Mouse (Mus musculus) intestine, embryonic 14.5 days (tissue): Measurements from ENCODE around the gene Scrn1. TPM values are rescaled to one million over a fixed set of nuclear protein-coding genes. Genes with fewer than 3 reads are reported as not detected.

Experiments used
- ATAC-seq: fragments of 200-750 bp; cut with Nextera tagmentation; replicated peaks from 2 replicates; pipeline ENCODE4 v1.8.0; 2017; ENCODE audit warnings: low read depth, moderate number of reproducible peaks, moderate TSS enrichment, moderate library complexity; ENCODE audit not compliant: low FRiP score, low TSS enrichment
- DNase-seq: peaks from one replicate; pipeline ENCODE4 v3.0.0-alpha.2; 2018; ENCODE audit warnings: low spot score
- H3K27ac ChIP-seq: fragments of 300-500 bp; sonication (generic); 2 replicates; pipeline ENCODE4 v1.5.1; 2014; ENCODE audit warnings: low read depth, mild to moderate bottlenecking, control low read depth
- H3K27me3 ChIP-seq: fragments of 300-500 bp; sonication (generic); replicated peaks from 2 replicates; pipeline ENCODE4 v1.6.1; 2014; ENCODE audit warnings: low read length, control low read depth; ENCODE audit not compliant: control insufficient read depth, insufficient read depth
- H3K36me3 ChIP-seq: fragments of 300-500 bp; sonication (generic); 2 replicates; pipeline ENCODE4 v1.6.1; 2014; ENCODE audit warnings: low read length, control low read depth; ENCODE audit not compliant: control insufficient read depth, insufficient read depth
- H3K4me1 ChIP-seq: fragments of 300-500 bp; sonication (generic); replicated peaks from 2 replicates; pipeline ENCODE4 v1.6.1; 2014; ENCODE audit warnings: low read length, control low read depth, mixed read lengths; ENCODE audit not compliant: control insufficient read depth, insufficient read depth
- H3K4me2 ChIP-seq: fragments of 300-500 bp; sonication (generic); 2 replicates; pipeline ENCODE4 v1.6.1; 2014; ENCODE audit warnings: low read length
- H3K4me3 ChIP-seq: fragments of 300-500 bp; sonication (generic); 2 replicates; pipeline ENCODE4 v1.5.1; 2014; ENCODE audit warnings: low read depth, low read length, control low read depth, mixed read lengths
- H3K9ac ChIP-seq: fragments of 300-500 bp; sonication (generic); 2 replicates; pipeline ENCODE4 v1.6.1; 2014; ENCODE audit warnings: mild to moderate bottlenecking, low read length
- H3K9me3 ChIP-seq: fragments of 300-500 bp; sonication (generic); 2 replicates; pipeline ENCODE4 v1.6.1; 2016; ENCODE audit warnings: low read length, control low read depth; ENCODE audit not compliant: control insufficient read depth
- WGBS: fragments of 180-500 bp; shearing (Covaris S2); extraction: QIAGEN DNeasy Blood & Tissue Kit; methylation state at CpG from one replicate; pipeline ENCODE4 v1.1.7; 2014; 5-methylcytosine and 5-hydroxymethylcytosine counted together
- polyA plus RNA-seq: library from polyadenylated mRNA; unstranded; fragments of >200 nt; fragmentation: Nextera tagmentation; extraction: Ambion mirVana; gene quantifications from 2 replicates; pipeline ENCODE4 v1.2.1, GENCODE M21; 2014

Scrn1 gene
- polyA plus RNA-seq, 1 experiment from 2014 or later: 9.5 TPM

DNA sequence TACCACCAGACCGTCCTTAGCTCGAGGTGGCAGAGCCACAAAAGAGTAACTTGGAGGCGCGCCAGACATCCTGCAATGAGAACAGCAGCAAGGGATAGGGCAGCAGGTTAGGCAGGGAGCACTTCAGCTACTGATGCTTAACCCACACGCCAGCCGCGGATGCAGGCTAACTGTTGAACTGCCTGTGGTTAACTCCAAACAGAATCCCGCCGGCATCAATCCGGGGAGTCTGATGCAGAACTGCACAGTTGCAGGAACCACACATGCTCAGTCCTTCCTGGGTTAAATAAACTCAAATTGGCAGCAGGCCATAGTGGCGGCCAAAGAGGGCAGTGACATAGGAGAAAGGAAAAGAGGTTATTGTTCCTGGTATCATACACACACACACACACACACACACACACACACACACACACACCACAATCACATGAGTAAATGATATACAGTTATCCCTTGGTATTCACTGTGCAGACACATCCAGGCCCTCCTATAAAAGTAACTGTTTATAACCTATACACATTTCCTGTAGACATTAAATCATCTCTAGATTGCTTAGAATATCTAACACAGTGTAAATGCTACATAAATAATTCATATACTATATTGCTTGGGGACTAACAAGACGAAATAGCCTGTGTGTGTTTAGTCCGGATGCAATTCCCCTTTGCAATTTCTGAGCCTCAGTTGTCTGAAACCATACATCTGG, 17.8 kb downstream of the Scrn1 start:
- Histone ChIP-seq H3K36me3 (no peaks in the 10 kb centered on the region), H3K4me3 (no peak overlapping the region), H3K27ac (no peak overlapping the region), H3K4me1 (peaks cover 4% of the 10 kb centered on the region; the same call in 1 of the 2 replicates), H3K9me3 (no peaks in the 10 kb centered on the region), H3K27me3 (no peaks in the 10 kb centered on the region), H3K9ac (no peak overlapping the region), H3K4me2 (no peak overlapping the region)
- 54% methylated on average over 13 of the region's 13 CpGs for WGBS
- DNase-seq (peak; percentile 62), ATAC-seq (no peak)

- no peaks in the 10 kb centered on the region for H3K36me3 ChIP-seq
- no peaks in the 10 kb centered on the region for H3K27me3 ChIP-seq
- no peak overlapping the region for H3K4me3 ChIP-seq
- peaks cover 4% of the 10 kb centered on the region; the same call in 1 of the 2 replicates for H3K4me1 ChIP-seq
- 84% methylated on average over 2 of the region's 2 CpGs for WGBS
- no peak for ATAC-seq
- no peak overlapping the region for H3K27ac ChIP-seq
- no peak for DNase-seq
- H3K4me2 ChIP-seq: no peak overlapping the region
- H3K9ac ChIP-seq: no peak overlapping the region
- no peaks in the 10 kb centered on the region for H3K9me3 ChIP-seq
These were observed 22.6 kb downstream of the Scrn1 start for GRCm38 (mm10) chr6:54543646-54544045.

DNA sequence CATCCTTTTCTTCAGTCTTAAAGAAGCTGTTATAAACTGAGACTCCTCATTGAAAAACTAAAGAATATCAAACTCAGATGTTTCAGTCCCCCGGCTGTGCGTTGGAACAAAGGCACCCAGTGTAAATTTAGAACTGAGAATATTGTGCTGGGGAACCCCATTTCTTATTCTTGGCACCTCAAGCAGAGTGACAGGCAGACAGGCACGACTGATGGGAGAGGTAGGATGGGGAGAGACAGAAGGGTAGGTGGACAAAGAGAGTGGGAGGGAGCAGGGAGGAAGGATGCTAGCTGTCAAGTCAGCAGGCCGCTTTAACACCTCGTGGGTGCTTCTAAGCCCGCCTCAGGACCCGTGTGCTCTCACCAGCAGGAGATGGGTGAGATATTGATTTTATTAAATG, 23.5 kb downstream of the Scrn1 start:
- H3K9ac ChIP-seq: no peak overlapping the region
- WGBS: 84% methylated on average over 7 of the region's 7 CpGs
- no peak overlapping the region for H3K4me3 ChIP-seq
- H3K27ac ChIP-seq: no peak overlapping the region
- no peak overlapping the region for H3K4me2 ChIP-seq
- H3K4me1 ChIP-seq: no peaks in the 10 kb centered on the region
- H3K36me3 ChIP-seq: no peaks in the 10 kb centered on the region
- H3K9me3 ChIP-seq: no peaks in the 10 kb centered on the region
- DNase-seq (no peak), ATAC-seq (no peak)
- no peaks in the 10 kb centered on the region for H3K27me3 ChIP-seq

DNA sequence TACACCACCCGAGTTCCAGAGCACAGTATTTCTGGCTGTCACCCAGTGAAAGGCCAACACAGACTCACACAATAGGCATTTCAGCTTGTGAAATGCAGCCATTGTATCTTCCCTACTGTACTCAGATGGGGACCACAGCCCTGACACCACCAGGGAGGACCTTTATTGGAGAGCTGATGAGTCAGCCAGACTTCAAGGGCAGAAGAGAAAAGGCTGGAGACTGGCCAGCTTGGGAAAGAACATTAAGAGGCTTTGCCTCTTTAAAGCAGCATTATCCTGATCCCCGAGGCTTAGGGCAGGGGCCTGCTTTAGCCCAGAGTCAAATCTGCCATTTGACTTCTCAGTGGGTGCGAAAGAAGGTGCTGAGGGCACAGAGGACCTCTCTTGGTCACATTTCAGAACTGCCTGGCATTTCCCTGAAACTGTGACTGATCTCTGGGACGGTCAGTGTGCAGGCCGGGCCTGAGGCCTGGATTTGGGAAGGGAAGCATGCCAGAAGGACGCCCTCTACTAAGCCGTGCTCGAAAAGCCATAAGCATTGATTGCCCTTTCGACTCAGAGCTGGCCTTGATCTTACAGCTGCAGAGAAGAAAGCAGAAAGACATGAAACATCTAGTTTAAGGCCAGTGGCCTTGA, 25.9 kb downstream of the Scrn1 start:
- ATAC-seq: no peak
- Histone ChIP-seq H3K4me3 (no peak overlapping the region), H3K4me1 (no peaks in the 10 kb centered on the region), H3K36me3 (no peaks in the 10 kb centered on the region), H3K9ac (no peak overlapping the region), H3K27ac (no peak overlapping the region), H3K27me3 (no peaks in the 10 kb centered on the region), H3K4me2 (no peak overlapping the region), H3K9me3 (no peaks in the 10 kb centered on the region)
- DNase-seq: no peak
- WGBS: 76% methylated on average over 9 of the region's 9 CpGs

GRCm38 (mm10) chr6:54539396-54539795, 26.9 kb downstream of the Scrn1 start:
- no peaks in the 10 kb centered on the region for H3K27me3 ChIP-seq
- no peak overlapping the region for H3K27ac ChIP-seq
- no peak overlapping the region for H3K4me2 ChIP-seq
- no peak overlapping the region for H3K9ac ChIP-seq
- H3K4me1 ChIP-seq: no peaks in the 10 kb centered on the region
- 85% methylated on average over 7 of the region's 7 CpGs for WGBS
- no peaks in the 10 kb centered on the region for H3K36me3 ChIP-seq
- no peak overlapping the region for H3K4me3 ChIP-seq
- ATAC-seq (no peak), DNase-seq (no peak)
- no peaks in the 10 kb centered on the region for H3K9me3 ChIP-seq

GRCm38 (mm10) chr6:54538773-54539173, 27.5 kb downstream of the Scrn1 start:
- Histone ChIP-seq H3K9me3 (no peaks in the 10 kb centered on the region), H3K4me2 (no peak overlapping the region), H3K36me3 (no peaks in the 10 kb centered on the region), H3K4me1 (no peaks in the 10 kb centered on the region), H3K27me3 (no peaks in the 10 kb centered on the region), H3K9ac (no peak overlapping the region), H3K27ac (no peak overlapping the region), H3K4me3 (no peak overlapping the region)
- ATAC-seq (no peak), DNase-seq (no peak)
- WGBS: 59% methylated on average over 3 of the region's 3 CpGs

GRCm38 (mm10) chr6:54537053-54537452, 29.2 kb downstream of the Scrn1 start:
- Histone ChIP-seq H3K4me3 (no peak overlapping the region), H3K36me3 (no peaks in the 10 kb centered on the region), H3K27me3 (no peaks in the 10 kb centered on the region), H3K27ac (no peak overlapping the region), H3K4me1 (no peaks in the 10 kb centered on the region), H3K9ac (no peak overlapping the region), H3K9me3 (no peaks in the 10 kb centered on the region), H3K4me2 (no peak overlapping the region)
- WGBS: 84% methylated on average over 7 of the region's 7 CpGs
- no peak for DNase-seq
- no peak for ATAC-seq

- Histone ChIP-seq H3K27me3 (no peaks in the 10 kb centered on the region), H3K4me3 (no peak overlapping the region), H3K36me3 (no peaks in the 10 kb centered on the region), H3K4me2 (no peak overlapping the region), H3K9me3 (no peaks in the 10 kb centered on the region), H3K27ac (no peak overlapping the region), H3K9ac (no peak overlapping the region), H3K4me1 (no peaks in the 10 kb centered on the region)
- no peak for ATAC-seq
- DNase-seq: no peak
- 92% methylated on average over 4 of the region's 4 CpGs for WGBS
These were observed 30.8 kb downstream of the Scrn1 start for GRCm38 (mm10) chr6:54535485-54535884.

DNA sequence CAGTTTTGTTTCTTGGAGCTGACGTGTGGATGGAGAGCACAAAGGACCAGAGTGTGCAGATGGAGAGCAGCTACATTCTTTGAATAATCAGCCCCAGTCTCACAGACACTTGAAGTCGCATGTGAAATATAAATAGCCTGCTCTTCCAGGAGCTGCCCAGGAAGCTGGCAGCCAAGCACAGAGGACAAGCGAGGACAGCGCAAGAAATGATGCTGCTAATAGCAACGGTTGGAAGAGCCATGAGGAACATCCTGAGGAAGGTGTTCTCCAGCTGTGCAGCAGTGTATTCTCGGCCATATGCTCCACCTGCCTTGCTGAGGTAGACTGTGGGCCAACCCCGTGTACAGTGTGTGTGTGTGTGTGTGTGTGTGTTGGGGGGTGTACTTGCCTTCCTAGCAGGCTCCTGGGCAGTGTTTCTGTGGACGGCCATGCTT, 35.2 kb downstream of the Scrn1 start:
- WGBS: 51% methylated on average over 8 of the region's 8 CpGs
- Histone ChIP-seq H3K4me1 (no peaks in the 10 kb centered on the region), H3K4me2 (no peak overlapping the region), H3K9ac (no peak overlapping the region), H3K9me3 (no peaks in the 10 kb centered on the region), H3K4me3 (no peak overlapping the region), H3K27ac (no peak overlapping the region), H3K27me3 (no peaks in the 10 kb centered on the region), H3K36me3 (no peaks in the 10 kb centered on the region)
- no peak for DNase-seq
- no peak for ATAC-seq
